ENCODE assay signal across 15 mouse cellular contexts in the genomic region with DNA sequence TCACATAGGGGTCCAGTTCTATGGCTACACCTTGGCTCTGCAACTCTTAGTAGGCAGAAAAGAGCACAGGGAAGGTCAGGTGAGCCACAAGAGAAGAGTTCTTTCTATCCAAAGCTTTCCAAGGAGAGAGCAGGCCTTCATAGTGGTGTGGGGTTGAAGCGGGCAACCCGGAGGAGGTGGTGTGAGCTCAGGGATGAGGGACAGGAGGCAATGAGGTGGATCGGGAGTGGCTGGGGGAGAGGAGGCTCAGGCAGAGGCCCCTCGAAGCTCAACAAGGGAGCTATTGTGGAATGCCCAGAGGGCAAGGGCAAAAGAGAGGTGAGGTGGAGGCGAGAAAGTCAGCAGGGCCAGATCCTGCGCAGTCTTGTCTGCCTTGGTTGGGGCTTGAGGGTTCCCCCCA. TPM values are rescaled to one million over a fixed set of nuclear protein-coding genes. Genes with fewer than 3 reads are reported as not detected.
"Had no signal": no experiment of that assay in that cellular context is flagged by ENCODE, and none has a peak within 500 bp of the region (broad histone marks: within the 10 kb centered on the region; RNA-seq: fewer than 3 reads in every experiment).

No protein-coding gene starts in this region.

- H3K4me1 ChIP-seq: neural tube, embryonic 15.5 days had no signal

- H3K27ac ChIP-seq: intestine, embryonic 15.5 days; left cerebral cortex, adult 2 months; limb, embryonic 15.5 days; liver, embryonic 14.5 days; midbrain, embryonic 10.5 days; neural tube, embryonic 15.5 days had no signal

- H3K36me3 ChIP-seq: intestine, embryonic 15.5 days; limb, embryonic 15.5 days; midbrain, embryonic 10.5 days; neural tube, embryonic 15.5 days had no signal

- H3K4me3 ChIP-seq: intestine, embryonic 15.5 days; left cerebral cortex, adult 2 months; limb, embryonic 15.5 days; midbrain, embryonic 10.5 days; myocyte; neural tube, embryonic 15.5 days had no signal

- H3K9me3 ChIP-seq: intestine, embryonic 15.5 days; limb, embryonic 15.5 days; midbrain, embryonic 10.5 days; neural tube, embryonic 15.5 days had no signal

- H3K9ac ChIP-seq: intestine, embryonic 15.5 days; limb, embryonic 15.5 days; liver, embryonic 14.5 days; neural tube, embryonic 15.5 days had no signal

- ATAC-seq: intestine, embryonic 15.5 days had no signal

- DNase-seq: kidney, adult 9 months; lung, adult 18-20 months; lung, postnatal 10 days; midbrain, embryonic 14.5 days; right cerebral cortex, postnatal 4 days; spleen, adult 18-20 months; thymus, adult 18-20 months; thymus, postnatal 14 days had no signal

- H3K4me2 ChIP-seq: intestine, embryonic 15.5 days; limb, embryonic 15.5 days; neural tube, embryonic 15.5 days had no signal

- H3K27me3 ChIP-seq: intestine, embryonic 15.5 days; limb, embryonic 15.5 days; neural tube, embryonic 15.5 days had no signal

RNA-seq across cellular contexts. Expression of gene Dlk1, which starts 43.8 kb away (rescaled TPM):
- polyA plus RNA-seq: myocyte had no signal
